Mouse (Mus musculus) macrophage (primary cell): Measurements from ENCODE around the gene Oscp1. TPM values are rescaled to one million over a fixed set of nuclear protein-coding genes. Genes with fewer than 3 reads are reported as not detected.
"Not testable (repeated sequence)": the region's sequence is repeated elsewhere in the genome, so short reads cannot be mapped to it uniquely, and the experiment has no call there.

Experiments
- H3K27ac ChIP-seq: fragments of 350-480 bp; formaldehyde crosslinking; 2 replicates; pipeline ENCODE4 v1.9.0; 2021
- H3K36me3 ChIP-seq: fragments of 350-480 bp; formaldehyde crosslinking; 2 replicates; pipeline ENCODE4 v1.9.0; 2021; ENCODE audit errors: inconsistent target
- H3K4me3 ChIP-seq: fragments of 350-480 bp; formaldehyde crosslinking; 2 replicates; pipeline ENCODE4 v1.9.0; 2021; ENCODE audit errors: inconsistent target
- H3K79me2 ChIP-seq: fragments of 350-480 bp; formaldehyde crosslinking; 2 replicates; pipeline ENCODE4 v1.9.0; 2021; ENCODE audit errors: inconsistent target
- WGBS: methylation state at CpG from one replicate; pipeline ENCODE4 v1.1.7; 2026; ENCODE audit warnings: inconsistent platforms; ENCODE audit not compliant: missing documents; 5-methylcytosine and 5-hydroxymethylcytosine counted together
- polyA plus RNA-seq: library from polyadenylated mRNA; stranded (reverse); fragments of 250-400 nt; gene quantifications from 3 replicates; pipeline ENCODE4 v1.2.4, GENCODE M21; 2018; ENCODE audit warnings: inconsistent platforms

The Oscp1 gene
- polyA plus RNA-seq, 1 experiment from 2014 or later: 1.4 TPM

DNA sequence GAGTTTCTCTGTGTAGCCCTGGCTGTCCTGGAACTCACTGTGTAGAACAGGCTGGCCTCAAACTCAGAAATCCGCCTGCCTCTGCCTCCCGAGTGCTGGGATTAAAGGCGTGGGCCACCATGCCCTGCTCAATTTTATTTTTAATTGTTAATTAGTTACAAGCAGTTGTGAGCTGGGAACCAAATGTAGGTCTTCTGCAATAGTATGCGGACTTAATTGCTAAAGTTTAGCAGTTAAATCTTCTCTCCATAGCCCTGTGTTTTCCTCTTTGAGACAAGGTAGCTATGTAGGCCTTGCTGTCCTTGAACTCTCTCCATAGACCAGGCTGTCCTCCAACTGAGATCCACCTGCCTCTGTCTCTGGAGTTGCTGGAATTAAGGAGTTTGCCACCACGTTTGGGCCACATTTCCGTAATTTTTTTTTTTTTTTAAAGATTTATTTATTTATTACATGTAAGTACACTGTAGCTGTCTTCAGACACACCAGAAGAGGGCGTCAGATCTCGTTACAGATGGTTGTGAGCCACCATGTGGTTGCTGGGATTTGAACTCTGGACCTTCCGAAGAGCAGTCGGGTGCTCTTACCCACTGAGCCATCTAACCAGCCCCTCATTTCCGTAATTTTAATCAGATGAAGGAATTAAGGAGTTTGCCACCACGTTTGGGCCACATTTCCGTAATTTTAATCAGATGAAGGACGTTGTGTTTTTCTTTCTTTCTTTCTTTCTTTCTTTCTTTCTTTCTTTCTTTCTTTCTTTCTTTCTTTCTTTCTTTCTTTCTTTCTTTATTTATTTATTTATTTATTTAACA, 37.5 kb downstream of the Oscp1 start:
- whole genome bisulfite sequencing: 51% methylated on average over 13 of the region's 14 CpGs
- H3K79me2 ChIP-seq: peaks cover 43% of the 10 kb centered on the region
- H3K27ac ChIP-seq, H3K4me3 ChIP-seq, H3K36me3 ChIP-seq: not testable (repeated sequence)

DNA sequence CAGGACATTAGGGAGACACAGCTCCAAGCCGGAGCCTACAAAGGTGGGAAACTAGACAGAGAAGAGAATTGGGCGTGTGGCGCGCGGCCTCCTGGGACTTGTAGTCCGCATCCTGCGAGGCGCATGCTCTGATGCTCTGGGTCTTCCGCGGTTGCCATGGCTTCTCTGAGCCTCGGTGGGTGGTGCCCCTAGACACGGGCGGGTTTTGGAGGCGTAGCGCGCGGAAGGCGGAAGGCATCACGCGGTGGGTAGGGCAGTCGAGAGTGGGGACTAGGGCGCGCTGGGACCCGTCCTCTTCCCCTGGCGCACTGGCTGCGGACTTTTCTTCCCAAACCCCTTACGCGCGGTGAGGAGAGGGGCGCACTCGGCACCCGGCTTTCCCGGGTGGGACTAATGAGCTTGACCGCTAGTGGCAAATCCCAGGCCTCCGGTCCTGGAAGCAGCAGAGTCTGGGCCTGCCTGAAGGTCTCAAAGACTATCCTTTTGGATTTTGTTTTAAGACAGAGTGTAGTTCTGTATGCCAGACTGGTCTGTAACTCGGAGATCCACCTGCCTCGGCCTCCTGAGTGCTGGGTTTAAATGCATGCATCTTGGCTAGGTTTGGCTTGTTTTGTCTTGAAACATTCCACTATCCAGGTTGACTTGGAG, 38.2 kb downstream of the Oscp1 start, which contains the start of gene Lsm10:
Gene Lsm10 (plus strand): TSS at position 160 of the 648 bp plus-strand sequence.
- H3K36me3 ChIP-seq: peaks cover 7% of the 10 kb centered on the region; the same call in 1 of the 2 replicates
- under 1% methylated on average over 36 of the region's 37 CpGs for WGBS
- H3K27ac ChIP-seq: peak within 1 kb of the TSS; percentile 73
- H3K4me3 ChIP-seq: peak within 1 kb of the TSS; percentile 83
- H3K79me2 ChIP-seq: peaks cover 51% of the 10 kb centered on the region

DNA sequence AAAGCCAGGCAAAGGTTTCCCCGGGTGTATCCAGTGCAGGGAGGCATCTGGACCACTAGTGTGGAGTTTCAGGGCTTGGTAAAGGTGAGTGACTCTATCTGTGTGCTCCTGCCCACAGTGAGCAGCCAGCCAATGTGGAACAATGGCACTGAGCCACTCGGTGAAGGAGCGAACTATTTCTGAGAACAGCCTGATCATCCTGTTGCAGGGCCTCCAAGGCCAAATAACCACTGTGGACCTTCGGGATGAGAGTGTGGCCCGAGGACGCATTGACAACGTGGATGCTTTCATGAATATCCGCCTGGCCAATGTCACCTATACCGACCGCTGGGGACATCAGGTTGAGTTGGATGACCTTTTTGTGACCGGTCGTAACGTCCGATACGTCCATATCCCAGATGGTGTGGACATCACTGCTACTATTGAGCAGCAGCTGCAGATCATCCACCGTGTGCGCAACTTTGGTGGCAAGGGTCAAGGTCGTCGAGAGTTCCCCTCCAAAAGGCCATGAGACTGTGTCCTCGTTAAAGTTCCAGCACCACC, 39.4 kb downstream of the Oscp1 start:
- Histone ChIP-seq H3K27ac (0 out of 2 replicates have a peak overlapping the region, but pooled peaks have one; percentile 73), H3K4me3 (no peak overlapping the region), H3K36me3 (peaks cover 7% of the 10 kb centered on the region; the same call in 1 of the 2 replicates), H3K79me2 (peaks cover 53% of the 10 kb centered on the region)
- 97% methylated on average over 19 of the region's 20 CpGs for WGBS

DNA sequence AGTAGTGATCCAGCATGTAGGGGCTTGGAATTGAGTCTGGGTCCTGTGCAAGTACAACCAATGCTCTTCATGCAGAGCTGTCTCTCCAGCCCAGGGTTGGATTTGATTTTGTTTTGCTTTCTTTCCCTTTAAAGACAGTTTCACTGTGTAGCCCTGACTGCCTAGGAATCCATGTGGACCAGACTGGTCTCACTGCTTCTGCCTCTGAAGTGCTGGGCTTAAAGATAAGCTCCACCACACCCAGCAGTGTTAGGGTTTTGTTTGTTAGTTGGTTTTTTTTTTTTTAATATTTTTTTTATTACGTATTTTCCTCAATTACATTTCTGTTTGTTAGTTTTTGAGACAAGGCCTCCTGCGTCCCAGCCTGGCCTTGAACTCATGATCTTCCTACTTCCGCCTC, 41.0 kb downstream of the Oscp1 start:
- no peak overlapping the region for H3K27ac ChIP-seq
- H3K79me2 ChIP-seq: peaks cover 56% of the 10 kb centered on the region
- 97% methylated on average over 3 of the region's 3 CpGs for WGBS
- H3K36me3 ChIP-seq: peaks cover 7% of the 10 kb centered on the region; the same call in 1 of the 2 replicates
- no peak overlapping the region for H3K4me3 ChIP-seq

DNA sequence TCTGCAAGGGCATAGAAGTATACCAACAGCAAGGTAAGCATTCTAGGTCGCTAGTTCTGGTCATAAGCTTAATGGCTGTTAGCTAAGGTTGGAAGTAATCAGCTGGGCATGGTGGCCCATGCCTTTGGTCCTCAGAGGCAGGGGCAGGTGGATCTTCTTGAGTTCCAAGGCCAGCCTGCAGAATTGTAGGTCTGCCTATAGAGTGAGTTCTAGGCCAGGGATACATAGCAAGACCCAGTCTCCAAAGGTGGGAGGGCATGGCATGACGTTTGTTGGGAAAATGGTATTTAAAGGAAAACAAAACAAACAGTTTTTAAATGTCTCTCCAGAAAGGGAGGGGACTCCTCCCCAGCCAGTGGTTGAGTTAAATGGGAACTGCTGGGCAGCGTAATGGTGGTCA, 42.4 kb downstream of the Oscp1 start:
- H3K4me3 ChIP-seq: no peak overlapping the region
- WGBS: 97% methylated on average over 3 of the region's 3 CpGs
- peaks cover 7% of the 10 kb centered on the region; the same call in 1 of the 2 replicates for H3K36me3 ChIP-seq
- peaks cover 70% of the 10 kb centered on the region for H3K79me2 ChIP-seq
- no peak overlapping the region for H3K27ac ChIP-seq

- H3K36me3 ChIP-seq: peaks cover 7% of the 10 kb centered on the region; the same call in 1 of the 2 replicates
- H3K4me3 ChIP-seq: peak overlapping the region; percentile 41; the same call in 1 of the 2 replicates
- H3K27ac ChIP-seq: peak overlapping the region; percentile 80
- 44% methylated on average over 7 of the region's 7 CpGs for WGBS
- H3K79me2 ChIP-seq: peaks cover 78% of the 10 kb centered on the region
These were observed 43.9 kb downstream of the Oscp1 start for GRCm38 (mm10) chr4:126102061-126102841.

- Histone ChIP-seq H3K27ac (peak overlapping the region; percentile 80), H3K79me2 (peaks cover 78% of the 10 kb centered on the region), H3K36me3 (peaks cover 7% of the 10 kb centered on the region; the same call in 1 of the 2 replicates), H3K4me3 (peak overlapping the region; percentile 41)
- WGBS: 1% methylated on average over 15 of the region's 15 CpGs
These were observed 44.8 kb downstream of the Oscp1 start for GRCm38 (mm10) chr4:126103057-126103581.

DNA sequence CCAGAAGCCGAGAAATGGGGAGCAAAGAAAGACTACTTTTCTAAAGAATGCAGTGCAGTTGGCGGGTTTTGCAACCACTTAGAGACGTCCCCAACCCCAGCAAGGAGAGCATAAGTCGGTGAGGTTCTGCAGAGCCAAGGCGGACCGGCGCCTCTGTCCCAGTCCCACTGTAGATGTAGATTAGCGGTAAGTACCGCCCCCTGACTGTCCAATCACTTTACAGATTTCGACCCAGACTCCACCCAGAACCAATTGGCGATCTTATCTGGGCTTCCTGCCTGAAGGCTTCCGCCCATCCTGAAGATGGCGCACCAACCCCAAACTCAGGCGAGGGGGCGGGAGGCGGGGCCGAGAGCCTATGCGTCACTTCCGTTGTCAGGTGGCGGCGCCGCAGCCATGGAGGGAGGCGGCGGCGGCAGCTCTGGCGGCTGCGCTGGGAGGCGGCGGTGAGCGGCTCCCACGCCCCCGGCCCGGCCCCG, 45.3 kb downstream of the Oscp1 start, which contains the start of gene Stk40:
Gene Stk40 (plus strand): TSS at position 368 of the 479 bp plus-strand sequence.
- peak within 1 kb of the TSS; percentile 78 for H3K4me3 ChIP-seq
- under 1% methylated on average over 33 of the region's 34 CpGs for WGBS
- H3K27ac ChIP-seq: peak within 1 kb of the TSS; percentile 80
- H3K36me3 ChIP-seq: peaks cover 2% of the 10 kb centered on the region; the same call in 1 of the 2 replicates
- peaks cover 78% of the 10 kb centered on the region for H3K79me2 ChIP-seq

GRCm38 (mm10) chr4:126104261-126105075, 46.1 kb downstream of the Oscp1 start:
- peak overlapping the region; percentile 38 for H3K27ac ChIP-seq
- H3K36me3 ChIP-seq: no peaks in the 10 kb centered on the region; the same call in 1 of the 2 replicates
- WGBS: under 1% methylated on average over 34 of the region's 34 CpGs
- peak overlapping the region; percentile 78 for H3K4me3 ChIP-seq
- peaks cover 78% of the 10 kb centered on the region for H3K79me2 ChIP-seq

DNA sequence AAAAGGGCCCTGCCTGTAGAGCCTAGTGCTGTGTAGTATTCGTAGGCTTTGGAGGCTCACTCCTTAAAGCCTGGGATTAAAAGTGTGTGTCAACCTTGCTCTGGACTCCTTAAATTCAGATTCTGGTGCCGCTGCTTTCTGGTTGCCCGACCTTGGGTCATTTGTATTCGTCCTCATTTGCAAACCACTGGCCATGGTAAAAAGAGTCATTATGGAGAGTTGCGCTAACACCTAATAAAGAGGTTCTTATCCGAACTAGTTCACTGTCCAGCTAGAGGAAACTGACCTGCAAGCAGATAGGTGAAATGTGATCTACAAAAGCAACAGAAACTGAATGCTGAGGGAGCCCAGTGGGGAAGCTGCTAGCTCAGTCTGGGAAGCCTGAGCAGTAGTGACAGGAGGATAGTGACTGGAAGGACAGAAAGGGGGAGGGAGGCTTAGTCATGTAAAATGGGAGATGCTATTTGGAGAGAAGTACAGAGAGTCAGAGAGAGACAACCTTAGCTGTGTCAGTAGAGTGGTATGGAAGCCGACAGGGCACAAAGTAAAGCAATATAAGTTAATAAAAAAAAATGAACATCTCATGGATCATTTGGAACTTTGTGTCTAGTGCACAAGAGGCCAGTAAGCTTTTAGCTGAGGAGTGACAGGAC, 46.9 kb downstream of the Oscp1 start:
- Histone ChIP-seq H3K36me3 (no peaks in the 10 kb centered on the region), H3K27ac (peak overlapping the region; percentile 38; the same call in 1 of the 2 replicates), H3K4me3 (peak overlapping the region; percentile 78; the same call in 1 of the 2 replicates), H3K79me2 (peaks cover 73% of the 10 kb centered on the region)
- WGBS: 88% methylated on average over 7 of the region's 7 CpGs

GRCm38 (mm10) chr4:126108061-126108740, 49.8 kb downstream of the Oscp1 start:
- H3K36me3 ChIP-seq: no peaks in the 10 kb centered on the region
- peaks cover 79% of the 10 kb centered on the region for H3K79me2 ChIP-seq
- WGBS: 45% methylated on average over 8 of the region's 8 CpGs
- no peak overlapping the region for H3K4me3 ChIP-seq
- no peak overlapping the region for H3K27ac ChIP-seq
